Mouse (Mus musculus): ENCODE data around the gene Jmjd6.
"Not testable (repeated sequence)": the region's sequence is repeated elsewhere in the genome, so short reads cannot be mapped to it uniquely, and the experiment has no call there.

The Jmjd6 gene

GRCm38 (mm10) chr11:116823885-116824284 is 19.4 kb downstream of the Jmjd6 start:
- DNase-seq (ENCODE audit: low spot score in 2 of 2): not testable (repeated sequence)

GRCm38 (mm10) chr11:116823255-116823654 is 20.0 kb downstream of the Jmjd6 start:
- DNase-seq (ENCODE audit: low spot score in 2 of 2): no peak

- DNase-seq (ENCODE audit: low spot score in 2 of 2): no peak
Observed at GRCm38 (mm10) chr11:116822626-116823025, 20.6 kb downstream of the Jmjd6 start.

- no peak for DNase-seq (ENCODE audit: low spot score in 2 of 2)
Observed at GRCm38 (mm10) chr11:116822215-116822614, 21.0 kb downstream of the Jmjd6 start.

GRCm38 (mm10) chr11:116821057-116821940 is 21.9 kb downstream of the Jmjd6 start:
- DNase-seq (ENCODE audit: low spot score in 2 of 2): no peak

GRCm38 (mm10) chr11:116819932-116820593 is 23.2 kb downstream of the Jmjd6 start:
- DNase-seq (ENCODE audit: low spot score in 2 of 2): no peak

- no peak for DNase-seq (ENCODE audit: low spot score in 2 of 2)
Observed at GRCm38 (mm10) chr11:116818722-116819121, 24.5 kb downstream of the Jmjd6 start.

GRCm38 (mm10) chr11:116817567-116817966 is 25.7 kb downstream of the Jmjd6 start:
- no peak for DNase-seq (ENCODE audit: low spot score in 2 of 2)

GRCm38 (mm10) chr11:116816769-116817168 is 26.5 kb downstream of the Jmjd6 start:
- DNase-seq (ENCODE audit: low spot score in 2 of 2): no peak

- no peak for DNase-seq (ENCODE audit: low spot score in 2 of 2)
Observed at GRCm38 (mm10) chr11:116814884-116815415, 28.3 kb downstream of the Jmjd6 start.

- peak; percentile 57 to 64 for DNase-seq (ENCODE audit: low spot score in 2 of 2)
Observed at GRCm38 (mm10) chr11:116814076-116814883, 29.0 kb downstream of the Jmjd6 start.

- DNase-seq (ENCODE audit: low spot score in 2 of 2): no peak
Observed at GRCm38 (mm10) chr11:116813610-116814009, 29.6 kb downstream of the Jmjd6 start.

GRCm38 (mm10) chr11:116812793-116813529 is 30.3 kb downstream of the Jmjd6 start:
- no peak for DNase-seq (ENCODE audit: low spot score in 2 of 2)

- peak; percentile 18 to 31 for DNase-seq (ENCODE audit: low spot score in 2 of 2)
Observed at GRCm38 (mm10) chr11:116810983-116811901, 32.0 kb downstream of the Jmjd6 start.

GRCm38 (mm10) chr11:116810528-116810927 is 32.7 kb downstream of the Jmjd6 start:
- no peak for DNase-seq (ENCODE audit: low spot score in 2 of 2)

- no peak for DNase-seq (ENCODE audit: low spot score in 2 of 2)
Observed at GRCm38 (mm10) chr11:116809520-116809919, 33.7 kb downstream of the Jmjd6 start.

- DNase-seq (ENCODE audit: low spot score in 2 of 2): no peak
Observed at GRCm38 (mm10) chr11:116808811-116809395, 34.3 kb downstream of the Jmjd6 start.

GRCm38 (mm10) chr11:116807938-116808606 is 35.2 kb downstream of the Jmjd6 start:
- DNase-seq (ENCODE audit: low spot score in 2 of 2): peak; percentile 58 to 69

GRCm38 (mm10) chr11:116807526-116807925 is 35.7 kb downstream of the Jmjd6 start:
- no peak for DNase-seq (ENCODE audit: low spot score in 2 of 2)
